Mouse (Mus musculus) heart, adult 2 months (tissue): ENCODE measurements around the gene Myom1.

Source experiments
- CTCF ChIP-seq: fragments of 200-600 bp; IDR thresholded peaks from 2 replicates; pipeline ENCODE4 v1.8.1; 2022; ENCODE audit warnings: antibody characterized with exemption, mild to moderate bottlenecking, moderate library complexity
- EP300 ChIP-seq: fragments of 200-500 bp; IDR thresholded peaks from 2 replicates; pipeline ENCODE4 v1.6.1; 2011; ENCODE audit warnings: low read depth, low read length, control low read depth; ENCODE audit not compliant: insufficient read depth
- POLR2A ChIP-seq: fragments of 200-500 bp; IDR thresholded peaks from 2 replicates; pipeline ENCODE4 v1.6.1; 2011; ENCODE audit warnings: mild to moderate bottlenecking, low read depth, low read length, control low read depth; ENCODE audit not compliant: insufficient read depth

GRCm38 (mm10) chr17:71127464-71128110, 125.2 kb downstream of the Myom1 start:
- TF ChIP-seq CTCF (no peak), EP300 (no peak), POLR2A (no peak)
